Mouse (Mus musculus) embryonic facial prominence, embryonic 11.5 days (tissue): ENCODE measurements around the gene Zfp981. TPM values are rescaled to one million over a fixed set of nuclear protein-coding genes. Genes with fewer than 3 reads are reported as not detected.
A peak's percentile ranks its signal among the peaks of the same experiment; 100 is the strongest.
"Not testable (repeated sequence)": the region's sequence is repeated elsewhere in the genome, so short reads cannot be mapped to it uniquely, and the experiment has no call there.

ENCODE experiments used
- ATAC-seq: fragments of 200-750 bp; cut with Nextera tagmentation; replicated peaks from 2 replicates; pipeline ENCODE4 v1.8.0; 2017; ENCODE audit warnings: low read depth; ENCODE audit not compliant: insufficient number of reproducible peaks, low FRiP score, low TSS enrichment
- DNase-seq: peaks from one replicate; pipeline ENCODE4 v3.0.0-alpha.2; 2015; ENCODE audit warnings: low spot score
- H3K27ac ChIP-seq: fragments of 300-500 bp; sonication (generic); replicated peaks from 2 replicates; pipeline ENCODE4 v1.5.1; 2014; ENCODE audit warnings: mild to moderate bottlenecking, low read depth, low read length, control low read depth
- H3K27me3 ChIP-seq: fragments of 300-500 bp; sonication (generic); 2 replicates; pipeline ENCODE4 v1.6.1; 2014; ENCODE audit warnings: mild to moderate bottlenecking, low read length, moderate library complexity, mixed read lengths; ENCODE audit not compliant: control insufficient read depth, insufficient read depth
- H3K36me3 ChIP-seq: fragments of 300-500 bp; sonication (generic); replicated peaks from 2 replicates; pipeline ENCODE4 v1.6.1; 2014; ENCODE audit warnings: low read depth, mild to moderate bottlenecking, low read length, moderate library complexity, mixed read lengths; ENCODE audit not compliant: control insufficient read depth, insufficient read depth
- H3K4me1 ChIP-seq: fragments of 300-500 bp; sonication (generic); 2 replicates; pipeline ENCODE4 v1.6.1; 2014; ENCODE audit warnings: low read length, mixed read lengths; ENCODE audit not compliant: control insufficient read depth, insufficient read depth
- H3K4me2 ChIP-seq: fragments of 300-500 bp; sonication (generic); 2 replicates; pipeline ENCODE4 v1.6.1; 2014; ENCODE audit warnings: low read depth, mild to moderate bottlenecking, control low read depth, low read length, moderate library complexity
- H3K4me3 ChIP-seq: fragments of 300-500 bp; sonication (generic); 2 replicates; pipeline ENCODE4 v1.5.1; 2014; ENCODE audit warnings: low read depth, low read length, control low read depth
- H3K9ac ChIP-seq: fragments of 300-500 bp; sonication (generic); replicated peaks from 2 replicates; pipeline ENCODE4 v1.6.1; 2014; ENCODE audit warnings: mild to moderate bottlenecking, control low read depth, low read length
- H3K9me3 ChIP-seq: fragments of 300-500 bp; sonication (generic); replicated peaks from 2 replicates; pipeline ENCODE4 v1.6.1; 2016; ENCODE audit warnings: mild to moderate bottlenecking, low read length, inconsistent platforms, mixed read lengths; ENCODE audit not compliant: control insufficient read depth
- WGBS: fragments of 180-500 bp; shearing (Covaris S2); extraction: QIAGEN DNeasy Blood & Tissue Kit; methylation state at CpG from one replicate; pipeline ENCODE4 v1.1.7; 2014; 5-methylcytosine and 5-hydroxymethylcytosine counted together
- polyA plus RNA-seq: library from polyadenylated mRNA; unstranded; fragments of >200 nt; fragmentation: Nextera tagmentation; extraction: Ambion mirVana; gene quantifications from 2 replicates; pipeline ENCODE4 v1.2.1, GENCODE M21; 2014

Zfp981 gene
- polyA plus RNA-seq, 1 experiment from 2014 or later, result not detected

- H3K4me3 ChIP-seq, H3K27ac ChIP-seq, H3K27me3 ChIP-seq, DNase-seq, H3K36me3 ChIP-seq, H3K9ac ChIP-seq, H3K4me1 ChIP-seq, H3K4me2 ChIP-seq: not testable (repeated sequence)
- peak; percentile 50 for ATAC-seq
- WGBS, result 69% methylated on average over 6 of the region's 6 CpGs
- peaks cover 28% of the 10 kb centered on the region for H3K9me3 ChIP-seq
These were observed 21.3 kb upstream of the Zfp981 start for GRCm38 (mm10) chr4:146480376-146481096.

GRCm38 (mm10) chr4:146482546-146482945 is 19.3 kb upstream of the Zfp981 start:
- not testable (repeated sequence) for ATAC-seq, H3K27ac ChIP-seq, H3K4me3 ChIP-seq, DNase-seq, H3K4me2 ChIP-seq, H3K9ac ChIP-seq, H3K36me3 ChIP-seq, H3K27me3 ChIP-seq, H3K4me1 ChIP-seq
- WGBS, result 88% methylated on average over 10 of the region's 10 CpGs
- H3K9me3 ChIP-seq, result peaks cover 26% of the 10 kb centered on the region

GRCm38 (mm10) chr4:146483571-146484280 is 18.1 kb upstream of the Zfp981 start:
- not testable (repeated sequence) for DNase-seq, H3K27me3 ChIP-seq, H3K27ac ChIP-seq, H3K4me2 ChIP-seq, H3K4me3 ChIP-seq, H3K36me3 ChIP-seq, H3K4me1 ChIP-seq, H3K9ac ChIP-seq
- H3K9me3 ChIP-seq, result peaks cover 26% of the 10 kb centered on the region
- WGBS, result 73% methylated on average over 13 of the region's 13 CpGs
- peak; percentile 68 for ATAC-seq

GRCm38 (mm10) chr4:146484676-146485075 is 17.2 kb upstream of the Zfp981 start:
- not testable (repeated sequence) for H3K27me3 ChIP-seq, H3K4me2 ChIP-seq, DNase-seq, H3K4me1 ChIP-seq, H3K36me3 ChIP-seq, H3K9ac ChIP-seq, H3K4me3 ChIP-seq, H3K27ac ChIP-seq, ATAC-seq
- H3K9me3 ChIP-seq, result peaks cover 26% of the 10 kb centered on the region

- WGBS, result 73% methylated on average over 6 of the region's 6 CpGs
These were observed 16.5 kb upstream of the Zfp981 start for GRCm38 (mm10) chr4:146485183-146485939.

GRCm38 (mm10) chr4:146486753-146487152 is 15.1 kb upstream of the Zfp981 start:
- H3K36me3 ChIP-seq, ATAC-seq, H3K27ac ChIP-seq, H3K9ac ChIP-seq, H3K4me2 ChIP-seq, H3K27me3 ChIP-seq, H3K4me3 ChIP-seq, DNase-seq, H3K4me1 ChIP-seq: not testable (repeated sequence)
- peaks cover 21% of the 10 kb centered on the region for H3K9me3 ChIP-seq
- 70% methylated on average over 1 of the region's 1 CpGs for WGBS

More at GRCm38 (mm10) chr4:146485183-146485939, 16.5 kb upstream of the Zfp981 start:
- H3K4me2 ChIP-seq, DNase-seq, H3K36me3 ChIP-seq, H3K4me3 ChIP-seq, ATAC-seq, H3K27ac ChIP-seq, H3K4me1 ChIP-seq, H3K27me3 ChIP-seq, H3K9ac ChIP-seq: not testable (repeated sequence)
- H3K9me3 ChIP-seq, result peaks cover 26% of the 10 kb centered on the region

GRCm38 (mm10) chr4:146489196-146489595 is 12.6 kb upstream of the Zfp981 start:
- not testable (repeated sequence) for H3K4me2 ChIP-seq, H3K27me3 ChIP-seq, ATAC-seq, H3K9ac ChIP-seq, H3K36me3 ChIP-seq, H3K4me1 ChIP-seq, DNase-seq, H3K4me3 ChIP-seq, H3K27ac ChIP-seq
- H3K9me3 ChIP-seq, result peaks cover 24% of the 10 kb centered on the region
- 72% methylated on average over 4 of the region's 4 CpGs for WGBS
